Mouse (Mus musculus) thymus, postnatal 36 days (tissue): ENCODE measurements around the gene Ptpn12.
"Not testable (repeated sequence)": the region's sequence is repeated elsewhere in the genome, so short reads cannot be mapped to it uniquely, and the experiment has no call there.

ENCODE experiments used
- DNase-seq, 2 experiments: peaks; one replicate each; pipeline ENCODE4 v3.0.0; 2022; ENCODE audit warnings: mixed read lengths in 2 of 2

The Ptpn12 gene

GRCm38 (mm10) chr5:20950855-20951650 lies 104.7 kb downstream of the Ptpn12 start:
- DNase-seq: peak in 1 of 2 experiments; percentile 70

DNA sequence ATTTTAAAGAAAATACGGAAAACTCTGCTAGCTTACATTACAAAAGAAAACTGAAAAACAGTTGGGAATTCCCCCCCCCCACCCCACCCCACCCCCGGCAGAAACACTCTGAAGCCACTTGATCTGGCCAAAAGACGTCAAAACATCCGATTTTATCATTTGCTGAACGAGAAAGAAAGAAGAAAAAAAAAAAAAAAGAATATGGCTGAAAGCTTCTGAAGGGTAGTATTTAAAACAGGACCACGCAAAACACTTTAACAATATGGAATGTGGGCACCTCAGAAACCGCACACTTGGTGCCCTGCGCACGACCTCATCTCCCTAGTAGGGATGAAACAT lies 105.2 kb downstream of the Ptpn12 start:
- no peak for DNase-seq

DNA sequence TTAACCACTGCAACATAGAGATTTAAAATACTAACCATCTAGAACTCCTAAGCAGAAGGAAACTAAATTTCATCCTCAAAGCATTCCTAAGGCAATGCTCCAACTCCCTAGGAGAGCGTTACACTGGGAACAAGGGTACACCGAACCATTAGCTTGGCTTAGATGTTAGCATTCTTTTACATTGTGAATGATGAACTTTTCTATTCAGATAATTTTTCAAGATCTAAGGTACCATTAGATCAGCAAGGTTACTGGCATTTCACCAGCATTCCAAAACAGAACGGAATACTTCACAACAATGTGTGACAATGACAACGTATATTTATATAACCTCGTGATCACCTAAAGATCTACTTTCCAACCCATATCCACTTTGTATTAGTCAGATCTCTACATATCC lies 105.6 kb downstream of the Ptpn12 start:
- no peak for DNase-seq

- no peak for DNase-seq
These were observed 108.8 kb downstream of the Ptpn12 start for GRCm38 (mm10) chr5:20946906-20947305.

GRCm38 (mm10) chr5:20944961-20945748 lies 110.6 kb downstream of the Ptpn12 start:
- peak; percentile 35 to 39 for DNase-seq

GRCm38 (mm10) chr5:20943791-20944190 lies 111.9 kb downstream of the Ptpn12 start:
- not testable (repeated sequence) for DNase-seq

GRCm38 (mm10) chr5:20942523-20942922 lies 113.2 kb downstream of the Ptpn12 start:
- DNase-seq: no peak

- peak; percentile 54 to 69 for DNase-seq
These were observed 114.5 kb downstream of the Ptpn12 start for GRCm38 (mm10) chr5:20941205-20941604.

- DNase-seq: no peak
These were observed 115.0 kb downstream of the Ptpn12 start for GRCm38 (mm10) chr5:20940696-20941095.

- DNase-seq: no peak
These were observed 115.6 kb downstream of the Ptpn12 start for GRCm38 (mm10) chr5:20940040-20940571.

DNA sequence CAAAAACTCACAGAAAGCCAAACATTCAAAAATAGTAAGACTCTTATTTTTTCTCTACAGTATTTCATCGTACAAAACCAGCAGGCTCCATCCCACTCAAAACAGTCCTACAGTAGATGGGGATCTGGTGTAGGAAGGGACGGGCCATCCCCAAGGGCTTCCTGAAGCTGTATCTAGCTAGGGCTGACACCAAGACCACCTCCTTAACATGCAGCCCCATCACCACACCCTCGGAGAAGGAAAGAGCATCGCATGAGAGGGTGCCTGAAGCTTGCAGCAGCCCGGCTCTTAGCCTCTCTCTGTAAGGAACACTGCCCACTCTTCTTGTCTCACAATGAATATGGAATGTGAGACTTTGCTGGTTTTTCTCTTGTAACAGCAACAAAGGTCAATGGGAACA lies 117.2 kb downstream of the Ptpn12 start:
- no peak for DNase-seq
